Mouse (Mus musculus) brown adipose tissue, adult 24 weeks (tissue): ENCODE results near the gene Sqstm1. TPM values are rescaled to one million over a fixed set of nuclear protein-coding genes. Genes with fewer than 3 reads are reported as not detected.

ENCODE experiments used
- H3K27ac ChIP-seq: fragments of 200-500 bp; replicated peaks from 2 replicates; pipeline ENCODE4 v1.5.1; 2012; ENCODE audit warnings: low read depth, mild to moderate bottlenecking, low read length
- H3K4me1 ChIP-seq: fragments of 200-500 bp; 2 replicates; pipeline ENCODE4 v1.6.1; 2012; ENCODE audit warnings: low read length, mixed read lengths; ENCODE audit not compliant: control insufficient read depth, insufficient read depth, insufficient read length
- H3K4me3 ChIP-seq: fragments of 200-500 bp; 2 replicates; pipeline ENCODE4 v1.5.1; 2012; ENCODE audit warnings: low read depth, mild to moderate bottlenecking, low read length, moderate library complexity; ENCODE audit not compliant: insufficient read depth
- polyA plus RNA-seq: library from polyadenylated mRNA; stranded (reverse); fragments of >200 nt; gene quantifications from 2 replicates; pipeline ENCODE4 v1.2.4, GENCODE M21; 2012; ENCODE audit not compliant: missing spikeins, insufficient read depth, insufficient read length

Gene Sqstm1
- polyA plus RNA-seq, 1 experiment, result 235 TPM

DNA sequence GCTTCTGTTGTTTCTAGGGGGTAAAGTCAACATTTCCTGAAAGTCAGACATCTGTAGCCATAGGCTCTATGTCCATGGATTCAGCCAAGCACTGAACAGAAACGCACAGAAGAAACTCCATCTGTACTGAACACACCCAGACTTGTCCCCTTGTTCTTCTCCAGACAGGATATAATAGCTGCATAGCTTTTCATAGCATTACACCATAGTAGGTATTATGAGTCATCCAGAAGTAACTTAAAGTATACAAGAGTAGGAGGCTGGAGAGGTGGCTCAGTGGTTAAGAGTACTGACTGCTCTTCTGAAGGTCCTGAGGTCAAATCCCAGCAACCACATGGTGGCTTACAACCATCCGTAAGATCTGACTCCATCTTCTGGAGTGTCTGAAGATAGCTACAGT is 54.8 kb downstream of the Sqstm1 start:
- Histone ChIP-seq H3K27ac (no peak overlapping the region), H3K4me3 (no peak overlapping the region)

GRCm38 (mm10) chr11:50154777-50155520 is 55.7 kb downstream of the Sqstm1 start:
- H3K27ac ChIP-seq, result no peak overlapping the region

More for the DNA sequence above, 54.8 kb downstream of the Sqstm1 start:
- no peaks in the 10 kb centered on the region for H3K4me1 ChIP-seq

GRCm38 (mm10) chr11:50154166-50154565 is 56.5 kb downstream of the Sqstm1 start:
- H3K4me3 ChIP-seq, result no peak overlapping the region
- peaks cover 3% of the 10 kb centered on the region; the same call in 1 of the 2 replicates for H3K4me1 ChIP-seq
- no peak overlapping the region for H3K27ac ChIP-seq

More at GRCm38 (mm10) chr11:50154777-50155520, 55.7 kb downstream of the Sqstm1 start:
- Histone ChIP-seq H3K4me3 (no peak overlapping the region), H3K4me1 (no peaks in the 10 kb centered on the region)

DNA sequence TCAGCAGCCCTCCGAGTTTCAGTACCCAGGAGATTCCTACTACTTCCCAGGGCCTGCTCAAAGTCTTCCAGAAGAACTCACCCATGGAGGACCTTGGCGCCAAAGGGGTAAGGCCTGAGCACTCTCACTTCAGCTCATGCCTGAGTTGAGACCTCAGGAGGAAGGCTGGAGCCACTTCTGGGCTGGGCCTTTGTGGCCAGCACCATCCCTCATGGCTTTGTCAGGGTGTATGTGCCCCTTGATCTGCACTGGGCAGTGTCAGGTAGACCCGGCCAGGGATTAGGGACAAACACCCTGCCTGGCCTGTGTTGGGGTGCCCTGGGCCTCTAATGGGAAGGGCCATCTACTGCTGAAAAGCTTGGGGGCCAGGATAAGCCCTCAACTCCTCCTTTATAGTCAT is 59.3 kb downstream of the Sqstm1 start:
- H3K27ac ChIP-seq, result no peak overlapping the region
- H3K4me3 ChIP-seq, result no peak overlapping the region
- H3K4me1 ChIP-seq, result peaks cover 10% of the 10 kb centered on the region; the same call in 1 of the 2 replicates

- no peak overlapping the region for H3K27ac ChIP-seq
- H3K4me3 ChIP-seq, result no peak overlapping the region
- peaks cover 10% of the 10 kb centered on the region; the same call in 1 of the 2 replicates for H3K4me1 ChIP-seq
Measured at GRCm38 (mm10) chr11:50149603-50150150, 61.0 kb downstream of the Sqstm1 start.

Other genes with a start within 250 kb of the Sqstm1 start
- gene Rnf130, start 185.5 kb downstream of the Sqstm1 start, polyA plus RNA-seq, result 78.5 and 97.9 TPM in 2 replicates
- gene Tbc1d9b, start 79.4 kb downstream of the Sqstm1 start, polyA plus RNA-seq, result 30.8 and 41.0 TPM in 2 replicates
- gene Mrnip, start 36.4 kb downstream of the Sqstm1 start, polyA plus RNA-seq, result 3.0 and 6.3 TPM in 2 replicates
- 57.6 and 60.6 TPM in 2 replicates for gene Mgat4b, start 63 bp upstream of the Sqstm1 start, polyA plus RNA-seq
- gene Ltc4s, start 27.8 kb upstream of the Sqstm1 start, polyA plus RNA-seq, result 27.5 and 45.3 TPM in 2 replicates
- 3.9 and 5.5 TPM in 2 replicates for gene Maml1, start 81.5 kb upstream of the Sqstm1 start, polyA plus RNA-seq
- gene Canx, start 114.8 kb upstream of the Sqstm1 start, polyA plus RNA-seq, result 149 and 159 TPM in 2 replicates
- not detected in 2 replicates for gene Cby3, start 143.6 kb upstream of the Sqstm1 start, polyA plus RNA-seq
- gene Hnrnph1, start 166.2 kb upstream of the Sqstm1 start, polyA plus RNA-seq, result 115 and 183 TPM in 2 replicates
- 17.2 and 19.5 TPM in 2 replicates for gene Rufy1, start 220.3 kb upstream of the Sqstm1 start, polyA plus RNA-seq